Mouse (Mus musculus): Measurements from ENCODE around the gene Phrf1.

GRCm38 (mm10) chr7:141206182-141206937, 22.2 kb upstream of the Phrf1 start:
- TF ChIP-seq POLR2A (IDR thresholded peaks at IDR 0.05; ENCODE audit: borderline replicate concordance, extremely low read depth, low read depth, low read length): no peak
- TF ChIP-seq CTCF (IDR thresholded peaks at IDR 0.05; ENCODE audit: insufficient read depth, low read length): no peak
